Comparison of ENCODE assay signal across 12 mouse cellular contexts in the genomic region with DNA sequence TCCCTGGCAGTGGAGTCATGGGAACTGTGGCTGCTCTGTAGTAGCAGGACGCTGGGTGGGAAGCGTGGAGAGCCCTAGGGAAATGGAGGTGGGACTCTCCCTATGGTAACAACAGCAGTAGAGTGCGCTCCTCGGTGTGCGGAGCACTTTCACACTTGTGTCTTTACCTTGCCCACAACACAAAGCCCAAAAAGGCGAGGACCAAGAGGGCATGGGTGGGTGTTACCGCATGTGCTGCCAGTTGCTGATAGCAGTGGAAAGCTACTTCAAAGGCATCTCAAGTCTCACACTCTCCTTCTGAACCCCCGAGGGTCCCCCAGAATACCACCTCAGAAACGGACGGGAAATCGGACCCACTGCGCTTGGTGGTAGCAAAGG. TPM values are rescaled to one million over a fixed set of nuclear protein-coding genes. Genes with fewer than 3 reads are reported as not detected.
A peak's percentile ranks its signal among the peaks of the same experiment; 100 is the strongest.
DNase-seq lines count a peak whose midpoint lies in the region; ATAC-seq and TF ChIP-seq lines count a peak whose summit lies in the region.
"Had no signal": no experiment of that assay in that cellular context is flagged by ENCODE, and none has a peak within 500 bp of the region (broad histone marks: within the 10 kb centered on the region; RNA-seq: fewer than 3 reads in every experiment).

No protein-coding gene starts in this region.

- H3K36me3 ChIP-seq in heart, embryonic 13.5 days: no peaks in the 10 kb centered on the region
- H3K36me3 ChIP-seq in spleen, adult 2 months (ENCODE audit: control insufficient read depth, insufficient read depth, low read length): no peaks in the 10 kb centered on the region
- H3K36me3 ChIP-seq in limb, embryonic 10.5 days: no peaks in the 10 kb centered on the region

- TF ChIP-seq CTCF in spleen, adult 2 months (IDR thresholded peaks at IDR 0.05; ENCODE audit: extremely low read depth, insufficient read depth, insufficient read length, insufficient replicate concordance): no peak

- H3K4me2 ChIP-seq in heart, embryonic 13.5 days: peak overlapping the region; percentile 70

- peak overlapping the region; percentile 86 for H3K27ac ChIP-seq in heart, embryonic 13.5 days (replicated peaks)
- peak overlapping the region; percentile 24 for H3K27ac ChIP-seq in spleen, adult 2 months (ENCODE audit: insufficient read depth, low read length)
- H3K27ac ChIP-seq in limb, embryonic 10.5 days: peak overlapping the region; percentile 88

- H3K4me1 ChIP-seq in heart, embryonic 13.5 days: peaks cover 65% of the 10 kb centered on the region
- peaks cover 43% of the 10 kb centered on the region; the same call in 1 of the 2 replicates for H3K4me1 ChIP-seq in spleen, adult 2 months (ENCODE audit: control insufficient read depth, insufficient read depth, insufficient read length)
- peaks cover 96% of the 10 kb centered on the region for H3K4me1 ChIP-seq in limb, embryonic 10.5 days

- ATAC-seq in heart, embryonic 13.5 days (ENCODE audit: extremely low read depth, insufficient number of reproducible peaks, low FRiP score, low TSS enrichment): no peak

- WGBS in heart, embryonic 13.5 days: 24% methylated on average over 12 of the region's 12 CpGs
- WGBS in spleen, adult 2 months: 62% methylated on average over 12 of the region's 12 CpGs
- WGBS in limb, embryonic 10.5 days: 21% methylated on average over 12 of the region's 12 CpGs

- no peaks in the 10 kb centered on the region for H3K9me3 ChIP-seq in heart, embryonic 13.5 days
- H3K9me3 ChIP-seq in limb, embryonic 10.5 days (replicated peaks): no peaks in the 10 kb centered on the region

- no peaks in the 10 kb centered on the region for H3K27me3 ChIP-seq in heart, embryonic 13.5 days (replicated peaks)
- H3K27me3 ChIP-seq in spleen, adult 2 months (ENCODE audit: control insufficient read depth, insufficient read depth, low read length): no peaks in the 10 kb centered on the region
- H3K27me3 ChIP-seq in limb, embryonic 10.5 days (ENCODE audit: low read depth, poor library complexity, severe bottlenecking): no peaks in the 10 kb centered on the region

- peak overlapping the region; percentile 73 for H3K9ac ChIP-seq in heart, embryonic 13.5 days

- intact Hi-C loops in heart, postnatal 14 days (cut with DNase I): no loop called here

- peak overlapping the region; percentile 38 for H3K4me3 ChIP-seq in heart, embryonic 13.5 days
- no peak overlapping the region for H3K4me3 ChIP-seq in spleen, adult 2 months (ENCODE audit: extremely low read depth, insufficient read depth, insufficient read length)
- H3K4me3 ChIP-seq in limb, embryonic 10.5 days: peak overlapping the region; percentile 41
- H3K4me3 ChIP-seq: myocyte had no signal

- no peak for TF ChIP-seq POLR2A in spleen, adult 2 months (IDR thresholded peaks at IDR 0.05; ENCODE audit: low read depth, low read length)

- no peak for DNase-seq in heart, postnatal 14 days
- DNase-seq in spleen, adult 2 months (ENCODE audit: low read depth in 1 of 2, low spot score in 2 of 2): no peak
- no peak for DNase-seq in spleen, adult 12 weeks (ENCODE audit: low spot score)
- DNase-seq in limb, embryonic 10.5 days (ENCODE audit: low spot score): no peak
- no peak for DNase-seq in adrenal gland, adult 2 months
- no peak for DNase-seq in left cerebral cortex, adult 11 months (ENCODE audit: low spot score)
- DNase-seq in gastrocnemius, postnatal 10 days: no peak
- DNase-seq: cerebellum, adult 9-10 months had no signal

RNA-seq across cellular contexts. Expression of a gene that starts 23.4 kb away (rescaled TPM):
- polyA plus RNA-seq in heart, embryonic 13.5 days (2015; fragmentation: Nextera tagmentation; extraction: Ambion mirVana): 0.14 and 0.23 TPM in 2 replicates
- under 1 TPM; 0.45 to 0.80 TPM for total RNA-seq in heart, postnatal 14 days (2021)
- polyA plus RNA-seq in spleen, adult 2 months (2012; rRNA removed): 135 and 194 TPM in 2 replicates
- 0.82 and 1.3 TPM in 2 replicates for polyA plus RNA-seq in limb, embryonic 10.5 days (2016; fragmentation: Nextera tagmentation; extraction: Ambion mirVana)
- under 1 TPM in 1 of 2 experiments, not detected in 1; 0.14 TPM for total RNA-seq in adrenal gland, adult 2 months (2021)
- 0.50 and 0.86 TPM in 2 replicates for polyA plus RNA-seq in adrenal gland, adult 2 months (2012; rRNA removed)
- total RNA-seq in gastrocnemius, postnatal 10 days (2021): under 1 TPM; 0.14 to 0.23 TPM
- total RNA-seq: gastrocnemius, adult 2 months; left cerebral cortex, postnatal 10 days had no signal

RNA-seq across cellular contexts. Expression of a gene that starts 42.3 kb away (rescaled TPM):
- polyA plus RNA-seq in heart, embryonic 13.5 days (2015; fragmentation: Nextera tagmentation; extraction: Ambion mirVana): 0.15 and 0.21 TPM in 2 replicates
- under 1 TPM in 1 of 2 experiments, not detected in 1; 0.15 TPM for total RNA-seq in heart, postnatal 14 days (2021)
- polyA plus RNA-seq in spleen, adult 2 months (2012; rRNA removed): 1.3 and 2.2 TPM in 2 replicates
- 0.74 and 1.4 TPM in 2 replicates for polyA plus RNA-seq in limb, embryonic 10.5 days (2016; fragmentation: Nextera tagmentation; extraction: Ambion mirVana)
- under 1 TPM; 0.31 to 0.58 TPM for total RNA-seq in adrenal gland, adult 2 months (2021)
- 0.45 and 1.5 TPM in 2 replicates for polyA plus RNA-seq in adrenal gland, adult 2 months (2012; rRNA removed)
- not detected for total RNA-seq in gastrocnemius, postnatal 10 days (2021)

Comparison
In these comparisons a context has a peak if more than half of its experiments do, and no peak if none do; other contexts are left out.
1. H3K27ac ChIP-seq: peak in every context shown above with its lines; median percentile 88 in limb, embryonic 10.5 days; 86 in heart, embryonic 13.5 days; 24 in spleen, adult 2 months.
2. RNA of a gene that starts 23.4 kb away (polyA plus RNA-seq): 135 to 194 TPM in spleen, adult 2 months; 0.82 to 1.3 TPM in limb, embryonic 10.5 days, 0.50 to 0.86 TPM in adrenal gland, adult 2 months and 0.14 to 0.23 TPM in heart, embryonic 13.5 days; every median in the first group is over 10 times any median in the second.